Mouse (Mus musculus): Measurements from ENCODE around the gene Tnfaip2. TPM values are rescaled to one million over a fixed set of nuclear protein-coding genes. Genes with fewer than 3 reads are reported as not detected.

Gene Tnfaip2
- polyA plus RNA-seq, 1 experiment from 2014 or later = 6.0 TPM

- no peak overlapping the region for H3K4me3 ChIP-seq
- H3K27ac ChIP-seq = no peak overlapping the region
- DNase-seq (ENCODE audit: low spot score) = no peak
- no peaks in the 10 kb centered on the region for H3K36me3 ChIP-seq
- 63% methylated on average over 5 of the region's 5 CpGs for WGBS
- H3K27me3 ChIP-seq (ENCODE audit: low read depth, poor library complexity, severe bottlenecking) = peaks cover 29% of the 10 kb centered on the region
- H3K9me3 ChIP-seq (replicated peaks) = no peaks in the 10 kb centered on the region
- H3K4me1 ChIP-seq = peaks cover 18% of the 10 kb centered on the region
Measured at GRCm38 (mm10) chr12:111478924-111479323, 36.7 kb downstream of the Tnfaip2 start.

GRCm38 (mm10) chr12:111479917-111480316, 37.6 kb downstream of the Tnfaip2 start:
- 60% methylated on average over 2 of the region's 2 CpGs for WGBS
- Histone ChIP-seq H3K27ac (no peak overlapping the region), H3K4me3 (no peak overlapping the region), H3K9me3 (replicated peaks) (no peaks in the 10 kb centered on the region), H3K36me3 (no peaks in the 10 kb centered on the region), H3K4me1 (peaks cover 15% of the 10 kb centered on the region), H3K27me3 (ENCODE audit: low read depth, poor library complexity, severe bottlenecking) (peaks cover 37% of the 10 kb centered on the region)
- DNase-seq (ENCODE audit: low spot score) = no peak

- peak overlapping the region; percentile 65 for H3K4me3 ChIP-seq
- WGBS = under 1% methylated on average over 63 of the region's 63 CpGs
- peaks cover 85% of the 10 kb centered on the region for H3K27me3 ChIP-seq (ENCODE audit: low read depth, poor library complexity, severe bottlenecking)
- H3K27ac ChIP-seq = peak overlapping the region; percentile 87
- no peaks in the 10 kb centered on the region for H3K36me3 ChIP-seq
- no peak for DNase-seq (ENCODE audit: low spot score)
- H3K4me1 ChIP-seq = peaks cover 40% of the 10 kb centered on the region
- no peaks in the 10 kb centered on the region for H3K9me3 ChIP-seq (replicated peaks)
Measured at GRCm38 (mm10) chr12:111485046-111485651, 42.9 kb downstream of the Tnfaip2 start.

GRCm38 (mm10) chr12:111485652-111486306, 43.5 kb downstream of the Tnfaip2 start, which contains the start of gene Gm266:
Gene Gm266, minus strand, starts transcription at chr12:111485823.
- Histone ChIP-seq H3K27ac (peak within 1 kb of the TSS; percentile 87), H3K4me1 (peaks cover 40% of the 10 kb centered on the region), H3K36me3 (no peaks in the 10 kb centered on the region), H3K27me3 (ENCODE audit: low read depth, poor library complexity, severe bottlenecking) (peaks cover 84% of the 10 kb centered on the region), H3K9me3 (replicated peaks) (no peaks in the 10 kb centered on the region), H3K4me3 (peak within 1 kb of the TSS; percentile 65)
- DNase-seq (ENCODE audit: low spot score) = peak; percentile 84
- WGBS = under 1% methylated on average over 58 of the region's 58 CpGs

GRCm38 (mm10) chr12:111486455-111486854, 44.2 kb downstream of the Tnfaip2 start:
- DNase-seq (ENCODE audit: low spot score) = peak; percentile 65
- H3K27ac ChIP-seq = peak overlapping the region; percentile 87
- peaks cover 78% of the 10 kb centered on the region for H3K27me3 ChIP-seq (ENCODE audit: low read depth, poor library complexity, severe bottlenecking)
- H3K36me3 ChIP-seq = no peaks in the 10 kb centered on the region
- peak overlapping the region; percentile 65 for H3K4me3 ChIP-seq
- WGBS = 5% methylated on average over 12 of the region's 12 CpGs
- no peaks in the 10 kb centered on the region for H3K9me3 ChIP-seq (replicated peaks)
- H3K4me1 ChIP-seq = peaks cover 36% of the 10 kb centered on the region

- no peak overlapping the region for H3K4me3 ChIP-seq
- H3K27ac ChIP-seq = no peak overlapping the region
- peaks cover 35% of the 10 kb centered on the region for H3K4me1 ChIP-seq
- WGBS = 80% methylated on average over 11 of the region's 11 CpGs
- no peaks in the 10 kb centered on the region for H3K9me3 ChIP-seq (replicated peaks)
- peaks cover 56% of the 10 kb centered on the region for H3K27me3 ChIP-seq (ENCODE audit: low read depth, poor library complexity, severe bottlenecking)
- no peaks in the 10 kb centered on the region for H3K36me3 ChIP-seq
- DNase-seq (ENCODE audit: low spot score) = no peak
Measured at GRCm38 (mm10) chr12:111489261-111489865, 47.1 kb downstream of the Tnfaip2 start.

GRCm38 (mm10) chr12:111494931-111495330, 52.7 kb downstream of the Tnfaip2 start:
- H3K4me1 ChIP-seq = no peaks in the 10 kb centered on the region
- DNase-seq (ENCODE audit: low spot score) = no peak
- H3K27me3 ChIP-seq (ENCODE audit: low read depth, poor library complexity, severe bottlenecking) = peaks cover 5% of the 10 kb centered on the region; the same call in 1 of the 2 replicates
- no peaks in the 10 kb centered on the region for H3K9me3 ChIP-seq (replicated peaks)
- H3K27ac ChIP-seq = no peak overlapping the region
- H3K4me3 ChIP-seq = no peak overlapping the region
- WGBS = 77% methylated on average over 4 of the region's 4 CpGs
- H3K36me3 ChIP-seq = no peaks in the 10 kb centered on the region

GRCm38 (mm10) chr12:111497076-111497475, 54.8 kb downstream of the Tnfaip2 start:
- DNase-seq (ENCODE audit: low spot score) = no peak
- Histone ChIP-seq H3K4me3 (no peak overlapping the region), H3K4me1 (peaks cover 6% of the 10 kb centered on the region), H3K27ac (no peak overlapping the region), H3K27me3 (ENCODE audit: low read depth, poor library complexity, severe bottlenecking) (0 out of 2 replicates have a peak, but pooled peaks cover 3% of the 10 kb centered on the region), H3K36me3 (no peaks in the 10 kb centered on the region), H3K9me3 (replicated peaks) (no peaks in the 10 kb centered on the region)
- WGBS = 51% methylated on average over 2 of the region's 2 CpGs

- Histone ChIP-seq H3K9me3 (replicated peaks) (no peaks in the 10 kb centered on the region), H3K27me3 (ENCODE audit: low read depth, poor library complexity, severe bottlenecking) (peaks cover 11% of the 10 kb centered on the region; the same call in 1 of the 2 replicates), H3K4me3 (no peak overlapping the region), H3K4me1 (peaks cover 10% of the 10 kb centered on the region), H3K27ac (no peak overlapping the region), H3K36me3 (no peaks in the 10 kb centered on the region)
- WGBS = 64% methylated on average over 5 of the region's 5 CpGs
- no peak for DNase-seq (ENCODE audit: low spot score)
Measured at GRCm38 (mm10) chr12:111499617-111500016, 57.3 kb downstream of the Tnfaip2 start.

- DNase-seq (ENCODE audit: low spot score) = no peak
- Histone ChIP-seq H3K27me3 (ENCODE audit: low read depth, poor library complexity, severe bottlenecking) (peaks cover 11% of the 10 kb centered on the region; the same call in 1 of the 2 replicates), H3K4me3 (no peak overlapping the region), H3K36me3 (no peaks in the 10 kb centered on the region), H3K4me1 (peaks cover 12% of the 10 kb centered on the region), H3K27ac (no peak overlapping the region), H3K9me3 (replicated peaks) (no peaks in the 10 kb centered on the region)
- WGBS = 31% methylated on average over 5 of the region's 5 CpGs
Measured at GRCm38 (mm10) chr12:111500725-111501124, 58.5 kb downstream of the Tnfaip2 start.

GRCm38 (mm10) chr12:111503063-111503567, 60.8 kb downstream of the Tnfaip2 start:
- no peak overlapping the region for H3K27ac ChIP-seq
- no peak overlapping the region for H3K4me3 ChIP-seq
- H3K4me1 ChIP-seq = peaks cover 12% of the 10 kb centered on the region
- 79% methylated on average over 12 of the region's 12 CpGs for WGBS
- no peaks in the 10 kb centered on the region for H3K9me3 ChIP-seq (replicated peaks)
- peaks cover 11% of the 10 kb centered on the region; the same call in 1 of the 2 replicates for H3K27me3 ChIP-seq (ENCODE audit: low read depth, poor library complexity, severe bottlenecking)
- no peak for DNase-seq (ENCODE audit: low spot score)
- H3K36me3 ChIP-seq = no peaks in the 10 kb centered on the region

GRCm38 (mm10) chr12:111503571-111503970, 61.3 kb downstream of the Tnfaip2 start:
- 78% methylated on average over 5 of the region's 5 CpGs for WGBS
- Histone ChIP-seq H3K4me3 (no peak overlapping the region), H3K27me3 (ENCODE audit: low read depth, poor library complexity, severe bottlenecking) (peaks cover 11% of the 10 kb centered on the region; the same call in 1 of the 2 replicates), H3K4me1 (peaks cover 12% of the 10 kb centered on the region), H3K27ac (no peak overlapping the region), H3K9me3 (replicated peaks) (no peaks in the 10 kb centered on the region), H3K36me3 (no peaks in the 10 kb centered on the region)
- DNase-seq (ENCODE audit: low spot score) = no peak
